25 mouse cellular contexts compared by ENCODE assay signal in the genomic region with DNA sequence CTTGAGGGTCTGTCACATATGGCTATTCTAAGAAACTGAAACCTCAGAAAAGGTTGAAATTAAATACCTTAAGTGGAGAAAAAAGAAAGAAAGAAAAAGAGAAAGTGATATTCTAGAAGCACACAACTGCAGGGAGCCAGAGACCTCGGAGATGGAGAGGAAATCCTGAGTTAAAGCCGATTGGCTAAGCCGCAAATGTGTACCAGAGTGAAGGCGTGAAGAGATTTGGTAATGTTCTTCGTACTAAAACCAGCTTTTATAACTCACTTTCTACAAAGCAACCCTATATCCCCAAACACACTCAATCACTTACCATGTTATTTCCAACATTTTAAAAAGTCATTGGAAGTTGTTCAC. TPM values are rescaled to one million over a fixed set of nuclear protein-coding genes. Genes with fewer than 3 reads are reported as not detected.
A peak's percentile ranks its signal among the peaks of the same experiment; 100 is the strongest.
DNase-seq lines count a peak whose midpoint lies in the region; ATAC-seq and TF ChIP-seq lines count a peak whose summit lies in the region.
"Had no signal": no experiment of that assay in that cellular context is flagged by ENCODE, and none has a peak within 500 bp of the region (broad histone marks: within the 10 kb centered on the region; RNA-seq: fewer than 3 reads in every experiment).

No protein-coding gene starts in this region.

- H3K4me3 ChIP-seq in embryonic facial prominence, embryonic 11.5 days (ENCODE audit: low read depth, low read length): no peak overlapping the region
- no peak overlapping the region for H3K4me3 ChIP-seq in embryonic facial prominence, embryonic 10.5 days
- no peak overlapping the region for H3K4me3 ChIP-seq in limb, embryonic 14.5 days (replicated peaks; ENCODE audit: low read length)
- H3K4me3 ChIP-seq in intestine, embryonic 16.5 days (ENCODE audit: low read length): no peak overlapping the region
- H3K4me3 ChIP-seq: kidney, embryonic 15.5 days; lung, embryonic 15.5 days; midbrain, embryonic 10.5 days; midbrain, embryonic 15.5 days; neural tube, embryonic 12.5 days had no signal

- H3K27me3 ChIP-seq in embryonic facial prominence, embryonic 11.5 days (ENCODE audit: control insufficient read depth, insufficient read depth, low read length): no peaks in the 10 kb centered on the region
- no peaks in the 10 kb centered on the region for H3K27me3 ChIP-seq in embryonic facial prominence, embryonic 10.5 days (replicated peaks; ENCODE audit: low read depth, poor library complexity, severe bottlenecking)
- H3K27me3 ChIP-seq in limb, embryonic 14.5 days (ENCODE audit: control insufficient read depth, insufficient read depth, low read length): no peaks in the 10 kb centered on the region
- no peaks in the 10 kb centered on the region for H3K27me3 ChIP-seq in intestine, embryonic 16.5 days (replicated peaks; ENCODE audit: control insufficient read depth, insufficient read depth, low read length)
- H3K27me3 ChIP-seq: kidney, embryonic 15.5 days; lung, embryonic 15.5 days; midbrain, embryonic 15.5 days; neural tube, embryonic 12.5 days had no signal

- 51% methylated on average over 5 of the region's 5 CpGs for WGBS in embryonic facial prominence, embryonic 11.5 days
- 63% methylated on average over 5 of the region's 5 CpGs for WGBS in embryonic facial prominence, embryonic 10.5 days
- WGBS in limb, embryonic 14.5 days: 43% methylated on average over 5 of the region's 5 CpGs
- WGBS in intestine, embryonic 16.5 days: 83% methylated on average over 5 of the region's 5 CpGs

- no peaks in the 10 kb centered on the region for H3K9me3 ChIP-seq in embryonic facial prominence, embryonic 11.5 days (replicated peaks; ENCODE audit: control insufficient read depth, low read length)
- H3K9me3 ChIP-seq in embryonic facial prominence, embryonic 10.5 days: no peaks in the 10 kb centered on the region
- no peaks in the 10 kb centered on the region for H3K9me3 ChIP-seq in limb, embryonic 14.5 days (ENCODE audit: control insufficient read depth, low read length)
- H3K9me3 ChIP-seq in intestine, embryonic 16.5 days (ENCODE audit: control insufficient read depth, low read length): no peaks in the 10 kb centered on the region
- H3K9me3 ChIP-seq: kidney, embryonic 15.5 days; lung, embryonic 15.5 days; midbrain, embryonic 10.5 days; midbrain, embryonic 15.5 days; neural tube, embryonic 12.5 days had no signal

- peak; percentile 64; the same call in 1 of the 2 replicates for ATAC-seq in embryonic facial prominence, embryonic 11.5 days (replicated peaks; ENCODE audit: insufficient number of reproducible peaks, low FRiP score, low TSS enrichment, low read depth)
- ATAC-seq in limb, embryonic 14.5 days (ENCODE audit: low FRiP score, low read depth): peak; percentile 23; the same call in 1 of the 2 replicates
- no peak for ATAC-seq in intestine, embryonic 16.5 days
- ATAC-seq: forebrain, embryonic 14.5 days; hindbrain, embryonic 16.5 days; intestine, postnatal 0 days; midbrain, embryonic 15.5 days had no signal

- H3K4me2 ChIP-seq in embryonic facial prominence, embryonic 11.5 days (ENCODE audit: low read depth, low read length): no peak overlapping the region
- no peak overlapping the region for H3K4me2 ChIP-seq in limb, embryonic 14.5 days (replicated peaks; ENCODE audit: low read depth, low read length, severe bottlenecking)
- H3K4me2 ChIP-seq in intestine, embryonic 16.5 days (ENCODE audit: low read depth, low read length): no peak overlapping the region
- H3K4me2 ChIP-seq: kidney, embryonic 15.5 days; liver, embryonic 11.5 days; lung, embryonic 15.5 days; midbrain, embryonic 15.5 days; neural tube, embryonic 12.5 days had no signal

- H3K4me1 ChIP-seq in embryonic facial prominence, embryonic 11.5 days (ENCODE audit: control insufficient read depth, insufficient read depth, low read length): no peaks in the 10 kb centered on the region
- H3K4me1 ChIP-seq in embryonic facial prominence, embryonic 10.5 days: peaks cover 19% of the 10 kb centered on the region
- H3K4me1 ChIP-seq in limb, embryonic 14.5 days (ENCODE audit: control insufficient read depth, insufficient read depth, low read length): 0 out of 2 replicates have a peak, but pooled peaks cover 3% of the 10 kb centered on the region
- H3K4me1 ChIP-seq in intestine, embryonic 16.5 days (ENCODE audit: control insufficient read depth, insufficient read depth, low read length): peaks cover 3% of the 10 kb centered on the region; the same call in 1 of the 2 replicates
- H3K4me1 ChIP-seq: midbrain, embryonic 10.5 days; neural tube, embryonic 12.5 days had no signal

- TF ChIP-seq POLR2A in limb, embryonic 14.5 days (IDR thresholded peaks at IDR 0.05; ENCODE audit: borderline replicate concordance, extremely low read depth, insufficient read depth, insufficient read length): no peak

- DNase-seq in embryonic facial prominence, embryonic 11.5 days (ENCODE audit: low spot score): no peak
- no peak for DNase-seq in embryonic facial prominence, embryonic 10.5 days (ENCODE audit: low spot score)
- DNase-seq in thymus, postnatal 14 days: peak; percentile 50
- DNase-seq in thymus, adult 18-20 months: no peak
- peak; percentile 39 for DNase-seq in induced T-regulatory cell, adult 2 months (ENCODE audit: low read depth)
- no peak for DNase-seq in limb, embryonic 14.5 days (ENCODE audit: low spot score)
- DNase-seq in right cerebral cortex, adult 2 months (ENCODE audit: low spot score in 2 of 2): no peak
- DNase-seq: adrenal gland, postnatal 25 days; cerebellum, adult 11-12 months; cerebellum, postnatal 10 days; gastrocnemius, postnatal 36 days; kidney, postnatal 4 days; left cerebral cortex, postnatal 4 days; right cerebral cortex, postnatal 4 days had no signal

- no peak overlapping the region for H3K9ac ChIP-seq in embryonic facial prominence, embryonic 11.5 days (replicated peaks; ENCODE audit: low read length)
- no peak overlapping the region for H3K9ac ChIP-seq in limb, embryonic 14.5 days (ENCODE audit: low read depth, low read length, severe bottlenecking)
- no peak overlapping the region for H3K9ac ChIP-seq in intestine, embryonic 16.5 days (ENCODE audit: low read depth, low read length)
- H3K9ac ChIP-seq: kidney, embryonic 15.5 days; lung, embryonic 15.5 days; midbrain, embryonic 15.5 days; neural tube, embryonic 12.5 days had no signal

- H3K36me3 ChIP-seq in embryonic facial prominence, embryonic 11.5 days (replicated peaks; ENCODE audit: control insufficient read depth, insufficient read depth, low read depth, low read length): no peaks in the 10 kb centered on the region
- peaks cover 25% of the 10 kb centered on the region for H3K36me3 ChIP-seq in embryonic facial prominence, embryonic 10.5 days (replicated peaks)
- H3K36me3 ChIP-seq in limb, embryonic 14.5 days (ENCODE audit: control insufficient read depth, insufficient read depth, low read length): 0 out of 2 replicates have a peak, but pooled peaks cover 11% of the 10 kb centered on the region
- no peaks in the 10 kb centered on the region for H3K36me3 ChIP-seq in intestine, embryonic 16.5 days (ENCODE audit: control insufficient read depth, insufficient read depth, low read length)
- H3K36me3 ChIP-seq: midbrain, embryonic 15.5 days had no signal

- no peak overlapping the region for H3K27ac ChIP-seq in embryonic facial prominence, embryonic 11.5 days (replicated peaks; ENCODE audit: low read depth, low read length)
- H3K27ac ChIP-seq in embryonic facial prominence, embryonic 10.5 days (replicated peaks): no peak overlapping the region
- H3K27ac ChIP-seq in limb, embryonic 14.5 days (replicated peaks; ENCODE audit: low read depth, low read length): no peak overlapping the region
- H3K27ac ChIP-seq in intestine, embryonic 16.5 days (ENCODE audit: low read length): no peak overlapping the region
- H3K27ac ChIP-seq: lung, embryonic 15.5 days; midbrain, embryonic 10.5 days; midbrain, embryonic 15.5 days; neural tube, embryonic 12.5 days; stomach, postnatal 0 days had no signal

RNA-seq across cellular contexts. Expression of a gene that starts 8.8 kb away (rescaled TPM):
- 31.8 and 35.4 TPM in 2 replicates for polyA plus RNA-seq in embryonic facial prominence, embryonic 11.5 days (2014; fragmentation: Nextera tagmentation; extraction: Ambion mirVana)
- polyA plus RNA-seq in embryonic facial prominence, embryonic 10.5 days (2016; fragmentation: Nextera tagmentation; extraction: Ambion mirVana): 23.0 and 25.5 TPM in 2 replicates
- polyA plus RNA-seq in limb, embryonic 14.5 days (2012; rRNA removed): 47.9 and 53.2 TPM in 2 replicates
- polyA plus RNA-seq in limb, embryonic 14.5 days (2014; fragmentation: Nextera tagmentation; extraction: Ambion mirVana): 36.0 and 40.6 TPM in 2 replicates
- 20.0 and 21.2 TPM in 2 replicates for polyA plus RNA-seq in intestine, embryonic 16.5 days (2015; fragmentation: Nextera tagmentation; extraction: Ambion mirVana)

Comparison
In these comparisons a context has a peak if more than half of its experiments do, and no peak if none do; other contexts are left out.
1. DNase-seq: peak in thymus, postnatal 14 days (single experiment) and induced T-regulatory cell, adult 2 months (single experiment); none in embryonic facial prominence, embryonic 11.5 days (single experiment), embryonic facial prominence, embryonic 10.5 days (single experiment), thymus, adult 18-20 months (0 of 2), limb, embryonic 14.5 days (single experiment) and right cerebral cortex, adult 2 months (0 of 2).